8 mouse cellular contexts compared by ENCODE assay signal in the genomic region with DNA sequence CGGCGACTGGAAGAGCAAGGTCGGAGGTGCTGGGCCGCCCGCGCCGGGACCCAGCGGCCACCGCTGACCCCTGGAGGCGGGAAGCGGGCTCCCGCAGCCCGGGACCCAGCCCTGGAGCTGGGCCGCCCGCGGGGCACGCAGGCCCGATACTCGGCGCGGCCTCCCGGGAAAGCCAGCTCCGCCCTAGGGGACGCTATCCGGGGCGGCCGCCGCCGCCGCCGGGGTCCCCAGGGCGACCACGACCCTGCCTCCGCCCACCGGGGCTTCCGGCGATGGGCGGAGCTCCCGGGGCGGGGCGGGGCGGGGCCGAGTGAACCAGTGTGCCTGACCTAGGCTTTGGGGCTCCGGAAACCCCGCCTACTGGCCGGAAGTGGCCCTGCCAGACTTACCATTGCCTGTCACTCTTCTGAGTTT. TPM values are rescaled to one million over a fixed set of nuclear protein-coding genes. Genes with fewer than 3 reads are reported as not detected.
DNase-seq lines count a peak whose midpoint lies in the region; ATAC-seq and TF ChIP-seq lines count a peak whose summit lies in the region.

No protein-coding gene starts in this region.

- intact Hi-C loops in heart, postnatal 36 days (cut with DNase I): loop anchor here (2.0 to 10.0 kb wide), 4 partner anchors 51 to 547 kb away; a partner anchor contains a TSS

- TF ChIP-seq POLR2A in cerebellum, adult 2 months (IDR thresholded peaks at IDR 0.05; ENCODE audit: borderline replicate concordance, insufficient read depth, low read length): no peak

- H3K27ac ChIP-seq in cerebellum, adult 2 months (ENCODE audit: insufficient read depth, low read length): peak overlapping the region; percentile 51
- peak overlapping the region; percentile 88 for H3K27ac ChIP-seq in forebrain, postnatal 0 days (ENCODE audit: low read depth, low read length)
- H3K27ac ChIP-seq in layer of hippocampus, adult 2 months: peak overlapping the region; percentile 96
- H3K27ac ChIP-seq in lung, embryonic 15.5 days: peak overlapping the region; percentile 95

- peak overlapping the region; percentile 66 for H3K4me2 ChIP-seq in forebrain, postnatal 0 days (ENCODE audit: low read depth)
- H3K4me2 ChIP-seq in lung, embryonic 15.5 days: peak overlapping the region; percentile 56

- no peaks in the 10 kb centered on the region for H3K27me3 ChIP-seq in cerebellum, adult 2 months (ENCODE audit: control insufficient read depth, insufficient read depth, low read length)
- no peaks in the 10 kb centered on the region for H3K27me3 ChIP-seq in forebrain, postnatal 0 days (ENCODE audit: insufficient read depth, low read length)
- no peaks in the 10 kb centered on the region for H3K27me3 ChIP-seq in lung, embryonic 15.5 days

- peak; percentile 93 for DNase-seq in Muller cell, postnatal 12 days (ENCODE audit: inconsistent ontology term)
- DNase-seq in cerebellum, adult 2 months: peak; percentile 88 to 93
- DNase-seq in forebrain, postnatal 0 days: peak; percentile 80
- DNase-seq in heart, postnatal 36 days: peak; percentile 85 to 86
- peak; percentile 80 to 84 for DNase-seq in layer of hippocampus, adult 2 months (ENCODE audit: low spot score in 2 of 2)
- peak; percentile 69 for DNase-seq in ovary, postnatal 14 days (ENCODE audit: low spot score)
- DNase-seq in thymus, postnatal 14 days: peak; percentile 94

- under 1% methylated on average over 44 of the region's 46 CpGs for WGBS in cerebellum, adult 2 months
- WGBS in forebrain, postnatal 0 days: 2% methylated on average over 38 of the region's 46 CpGs
- WGBS in lung, embryonic 15.5 days: 1% methylated on average over 35 of the region's 46 CpGs

- H3K9me3 ChIP-seq in forebrain, postnatal 0 days (ENCODE audit: low read length): no peaks in the 10 kb centered on the region
- no peaks in the 10 kb centered on the region for H3K9me3 ChIP-seq in lung, embryonic 15.5 days

- peak overlapping the region; percentile 56 for H3K4me3 ChIP-seq in cerebellum, adult 2 months (replicated peaks; ENCODE audit: insufficient read depth, low read depth, low read length)
- H3K4me3 ChIP-seq in forebrain, postnatal 0 days (ENCODE audit: low read depth, low read length): peak overlapping the region; percentile 82
- peak overlapping the region; percentile 62 for H3K4me3 ChIP-seq in layer of hippocampus, adult 2 months
- peak overlapping the region; percentile 98 for H3K4me3 ChIP-seq in lung, embryonic 15.5 days

- no peaks in the 10 kb centered on the region for H3K4me1 ChIP-seq in cerebellum, adult 2 months (ENCODE audit: control insufficient read depth, insufficient read depth, low read length)
- no peaks in the 10 kb centered on the region for H3K4me1 ChIP-seq in forebrain, postnatal 0 days (ENCODE audit: insufficient read depth)
- peaks cover 7% of the 10 kb centered on the region for H3K4me1 ChIP-seq in lung, embryonic 15.5 days

- no peak for TF ChIP-seq CTCF in cerebellum, adult 2 months (IDR thresholded peaks at IDR 0.05; ENCODE audit: borderline replicate concordance, insufficient read depth, low read depth, low read length)
- peak; percentile 35 for TF ChIP-seq CTCF in forebrain, postnatal 0 days (IDR thresholded peaks at IDR 0.05; ENCODE audit: low read depth)
- peak; percentile 56 for TF ChIP-seq CTCF in layer of hippocampus, adult 2 months (conservative IDR thresholded peaks at IDR 0.05)

- ATAC-seq in forebrain, postnatal 0 days: peak; percentile 94
- peak; percentile 96 for ATAC-seq in lung, embryonic 15.5 days (ENCODE audit: borderline replicate concordance, extremely low read depth, low FRiP score, low TSS enrichment)

- H3K36me3 ChIP-seq in forebrain, postnatal 0 days (ENCODE audit: insufficient read depth): peaks cover 5% of the 10 kb centered on the region
- peaks cover 18% of the 10 kb centered on the region for H3K36me3 ChIP-seq in lung, embryonic 15.5 days

- H3K9ac ChIP-seq in forebrain, postnatal 0 days: peak overlapping the region; percentile 86
- peak overlapping the region; percentile 83 for H3K9ac ChIP-seq in lung, embryonic 15.5 days

RNA-seq across cellular contexts. Expression of a gene that starts 3.3 kb away (rescaled TPM):
- not detected in 2 replicates for polyA plus RNA-seq in cerebellum, adult 2 months (2012; rRNA removed)
- total RNA-seq in forebrain, postnatal 0 days (2014; rRNA removed): not detected in 2 replicates
- not detected in 2 replicates for polyA plus RNA-seq in forebrain, postnatal 0 days (2015; fragmentation: Nextera tagmentation; extraction: Ambion mirVana)
- total RNA-seq in heart, postnatal 36 days (2021): not detected
- not detected for total RNA-seq in layer of hippocampus, adult 2 months (2021)
- polyA plus RNA-seq in lung, embryonic 15.5 days (2015; fragmentation: Nextera tagmentation; extraction: Ambion mirVana): not detected in 2 replicates

RNA-seq across cellular contexts. Expression of a gene that starts 9.3 kb away (rescaled TPM):
- 93.0 and 102 TPM in 2 replicates for polyA plus RNA-seq in cerebellum, adult 2 months (2012; rRNA removed)
- 109 and 120 TPM in 2 replicates for total RNA-seq in forebrain, postnatal 0 days (2014; rRNA removed)
- polyA plus RNA-seq in forebrain, postnatal 0 days (2015; fragmentation: Nextera tagmentation; extraction: Ambion mirVana): 77.6 and 79.0 TPM in 2 replicates
- 100 to 1,000 TPM in 1 of 2 experiments, 10 to 100 TPM in 1; 100.0 to 107 TPM for total RNA-seq in heart, postnatal 36 days (2021)
- 100 to 1,000 TPM; 102 to 108 TPM for total RNA-seq in layer of hippocampus, adult 2 months (2021)
- 65.9 and 66.8 TPM in 2 replicates for polyA plus RNA-seq in lung, embryonic 15.5 days (2015; fragmentation: Nextera tagmentation; extraction: Ambion mirVana)

RNA-seq across cellular contexts. Expression of a gene that starts 51.3 kb away (rescaled TPM):
- polyA plus RNA-seq in cerebellum, adult 2 months (2012; rRNA removed): 12.8 and 13.0 TPM in 2 replicates
- 16.2 and 19.8 TPM in 2 replicates for total RNA-seq in forebrain, postnatal 0 days (2014; rRNA removed)
- polyA plus RNA-seq in forebrain, postnatal 0 days (2015; fragmentation: Nextera tagmentation; extraction: Ambion mirVana): 19.1 and 19.6 TPM in 2 replicates
- 1 to 10 TPM; 5.4 to 5.5 TPM for total RNA-seq in heart, postnatal 36 days (2021)
- total RNA-seq in layer of hippocampus, adult 2 months (2021): 10 to 100 TPM; 11.2 to 14.1 TPM
- polyA plus RNA-seq in lung, embryonic 15.5 days (2015; fragmentation: Nextera tagmentation; extraction: Ambion mirVana): 12.4 and 13.9 TPM in 2 replicates

RNA-seq across cellular contexts. Expression of a gene that starts 51.8 kb away (rescaled TPM):
- 25.3 and 25.7 TPM in 2 replicates for polyA plus RNA-seq in cerebellum, adult 2 months (2012; rRNA removed)
- total RNA-seq in forebrain, postnatal 0 days (2014; rRNA removed): 16.7 and 20.3 TPM in 2 replicates
- polyA plus RNA-seq in forebrain, postnatal 0 days (2015; fragmentation: Nextera tagmentation; extraction: Ambion mirVana): 10.5 and 16.6 TPM in 2 replicates
- total RNA-seq in heart, postnatal 36 days (2021): 1 to 10 TPM; 9.1 to 9.5 TPM
- 10 to 100 TPM; 28.4 to 30.7 TPM for total RNA-seq in layer of hippocampus, adult 2 months (2021)
- 13.5 and 14.0 TPM in 2 replicates for polyA plus RNA-seq in lung, embryonic 15.5 days (2015; fragmentation: Nextera tagmentation; extraction: Ambion mirVana)

Comparison
In these comparisons a context has a peak if more than half of its experiments do, and no peak if none do; other contexts are left out.
1. Peak in every context shown above with its lines: DNase-seq, ATAC-seq, H3K4me3 ChIP-seq and H3K27ac ChIP-seq.